Mouse (Mus musculus) heart, adult 18-20 months (tissue): Measurements from ENCODE around the gene Sfr1. TPM values are rescaled to one million over a fixed set of nuclear protein-coding genes. Genes with fewer than 3 reads are reported as not detected.
A peak's percentile ranks its signal among the peaks of the same experiment; 100 is the strongest.

Source experiments
- DNase-seq, 2 experiments: peaks; one replicate each; pipeline ENCODE4 v3.0.0; 2021 to 2022; ENCODE audit warnings: mixed read lengths in 1 of 2
- long read RNA-seq, 2 experiments: library from polyadenylated mRNA; stranded (forward); transcript quantifications; one replicate each; pipeline ENCODE4 v2.0.0; 2021
- total RNA-seq, 2 experiments: library from RNA; stranded (reverse); gene quantifications; 2 replicates each; pipeline ENCODE4 v1.2.3; 2021

The Sfr1 gene
- total RNA-seq = 10 to 100 TPM; 66.0 to 71.0 TPM
- long read RNA-seq, experiment 1, transcript Sfr1-201 (4 exons, 1,657 nt) = major isoform, 50 of 99 reads
- long read RNA-seq, experiment 1, partial matches to known transcripts = 2 of 99 reads
- long read RNA-seq, experiment 1, other reads (novel, unspliced or antisense) = 47 of 99 reads
- long read RNA-seq, experiment 2, transcript Sfr1-201 (4 exons, 1,657 nt) = major isoform, 28 of 59 reads
- long read RNA-seq, experiment 2, partial matches to known transcripts = 5 of 59 reads
- long read RNA-seq, experiment 2, other reads (novel, unspliced or antisense) = 26 of 59 reads

- peak; percentile 97 to 99 for DNase-seq
Observed at GRCm38 (mm10) chr19:47731071-47731881, at the start of gene Sfr1. Sfr1 (plus strand) TSS chr19:47731682.

- DNase-seq = no peak
Observed at GRCm38 (mm10) chr19:47689592-47689991, 41.9 kb upstream of the Sfr1 start.

GRCm38 (mm10) chr19:47691994-47692393, 39.5 kb upstream of the Sfr1 start, which contains the start of gene Col17a1:
Col17a1 (minus strand) TSS chr19:47692094.
- no peak for DNase-seq

- no peak for DNase-seq
Observed at GRCm38 (mm10) chr19:47695725-47696124, 35.8 kb upstream of the Sfr1 start.

GRCm38 (mm10) chr19:47696411-47696810, 35.1 kb upstream of the Sfr1 start:
- DNase-seq = no peak

GRCm38 (mm10) chr19:47697067-47697466, 34.4 kb upstream of the Sfr1 start:
- no peak for DNase-seq

GRCm38 (mm10) chr19:47698266-47698665, 33.2 kb upstream of the Sfr1 start:
- DNase-seq = no peak

- peak in 1 of 2 experiments; percentile 11 for DNase-seq
Observed at GRCm38 (mm10) chr19:47699743-47700142, 31.7 kb upstream of the Sfr1 start.

- DNase-seq = no peak
Observed at GRCm38 (mm10) chr19:47700509-47700908, 31.0 kb upstream of the Sfr1 start.

GRCm38 (mm10) chr19:47705080-47705771, 26.3 kb upstream of the Sfr1 start:
- DNase-seq = no peak

- no peak for DNase-seq
Observed at GRCm38 (mm10) chr19:47705772-47706309, 25.6 kb upstream of the Sfr1 start.

- no peak for DNase-seq
Observed at GRCm38 (mm10) chr19:47710376-47710775, 21.1 kb upstream of the Sfr1 start.

- DNase-seq = no peak
Observed at GRCm38 (mm10) chr19:47713457-47713856, 18.0 kb upstream of the Sfr1 start.

- no peak for DNase-seq
Observed at GRCm38 (mm10) chr19:47716144-47716543, 15.3 kb upstream of the Sfr1 start.

- no peak for DNase-seq
Observed at GRCm38 (mm10) chr19:47719147-47719546, 12.3 kb upstream of the Sfr1 start.

- no peak for DNase-seq
Observed at GRCm38 (mm10) chr19:47722471-47722870, 9.0 kb upstream of the Sfr1 start.

- DNase-seq = no peak
Observed at GRCm38 (mm10) chr19:47724903-47725302, 6.6 kb upstream of the Sfr1 start.

GRCm38 (mm10) chr19:47725643-47726140, 5.8 kb upstream of the Sfr1 start:
- DNase-seq = no peak

GRCm38 (mm10) chr19:47730691-47731070, 801 bp upstream of the Sfr1 start:
- peak; percentile 79 to 87 for DNase-seq

GRCm38 (mm10) chr19:47731931-47732330, 449 bp downstream of the Sfr1 start:
- peak; percentile 65 to 76 for DNase-seq

- no peak for DNase-seq
Observed at GRCm38 (mm10) chr19:47747072-47747471, 15.6 kb downstream of the Sfr1 start.

- no peak for DNase-seq
Observed at GRCm38 (mm10) chr19:47748950-47749349, 17.5 kb downstream of the Sfr1 start.
